8 mouse cellular contexts compared by ENCODE assay signal in the genomic region with DNA sequence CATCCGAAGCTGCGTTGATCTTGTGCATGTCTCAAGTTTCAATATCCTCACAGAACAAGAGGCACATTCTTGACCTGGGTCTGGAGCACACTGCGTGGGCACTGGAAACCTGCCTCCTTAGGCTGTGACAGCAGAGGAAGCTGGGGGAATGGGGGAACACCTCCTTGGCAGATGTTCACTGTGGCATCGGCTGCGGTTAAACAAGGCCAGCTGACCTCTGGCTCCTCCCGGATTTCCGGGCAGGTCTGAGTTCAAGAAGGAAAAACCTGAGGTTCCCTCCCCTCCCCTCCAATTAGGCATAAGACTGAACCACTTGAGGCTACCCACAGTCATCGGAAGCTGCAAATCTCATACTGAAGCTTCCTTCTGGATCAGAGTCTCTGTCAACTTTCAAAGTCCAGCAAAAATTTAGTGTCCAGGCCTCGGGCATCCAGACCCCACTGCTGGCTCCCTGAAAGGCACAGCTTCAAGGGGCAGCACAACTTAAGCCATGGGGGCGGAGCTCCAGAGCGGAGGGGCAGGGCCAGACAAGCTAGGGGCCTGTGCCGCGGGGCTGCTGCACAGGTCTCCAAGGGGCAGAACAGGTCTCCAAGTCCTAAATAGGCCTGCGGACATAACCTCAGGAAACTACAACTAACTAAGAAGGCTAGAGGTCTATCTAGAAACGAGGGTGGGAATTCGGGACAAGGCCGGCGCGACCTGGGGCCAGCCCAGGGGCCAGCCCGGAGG. TPM values are rescaled to one million over a fixed set of nuclear protein-coding genes. Genes with fewer than 3 reads are reported as not detected.
A peak's percentile ranks its signal among the peaks of the same experiment; 100 is the strongest.
DNase-seq lines count a peak whose midpoint lies in the region; ATAC-seq and TF ChIP-seq lines count a peak whose summit lies in the region.

No protein-coding gene starts in this region.

- H3K9me3 ChIP-seq in hindbrain, embryonic 16.5 days (ENCODE audit: control insufficient read depth, low read length): no peaks in the 10 kb centered on the region

- peak overlapping the region; percentile 95 for H3K4me2 ChIP-seq in hindbrain, embryonic 16.5 days (ENCODE audit: low read length)

- no peaks in the 10 kb centered on the region for H3K27me3 ChIP-seq in thymus, adult 2 months (ENCODE audit: control insufficient read depth, insufficient read depth, low read length)
- no peaks in the 10 kb centered on the region; the same call in 1 of the 2 replicates for H3K27me3 ChIP-seq in hindbrain, embryonic 16.5 days (replicated peaks; ENCODE audit: control insufficient read depth, insufficient read depth, low read length)

- DNase-seq in cerebellum, adult 8-10 months: no peak
- DNase-seq in thymus, adult 2 months: peak; percentile 55
- DNase-seq in thymus, postnatal 25 days: no peak
- DNase-seq in lung, postnatal 10 days: peak; percentile 82
- DNase-seq in testis, postnatal 10 days (ENCODE audit: low spot score): peak; percentile 82
- DNase-seq in retina, embryonic 14.5 days (ENCODE audit: low spot score): no peak

- no peak for TF ChIP-seq CTCF in thymus, adult 2 months (IDR thresholded peaks at IDR 0.05; ENCODE audit: borderline replicate concordance, control insufficient read depth, extremely low read depth, insufficient read depth, low read length, poor library complexity)

- ATAC-seq in cerebellum, adult (ENCODE audit: insufficient number of reproducible peaks, low FRiP score, low TSS enrichment): peak; percentile 7; the same call in 1 of the 2 replicates
- ATAC-seq in hindbrain, embryonic 16.5 days: peak; percentile 15; the same call in 1 of the 2 replicates

- 0 out of 2 replicates have a peak overlapping the region, but pooled peaks have one; percentile 6 for H3K4me3 ChIP-seq in thymus, adult 2 months (ENCODE audit: control insufficient read depth, insufficient read depth, low read length)
- H3K4me3 ChIP-seq in hindbrain, embryonic 16.5 days (ENCODE audit: low read length): peak overlapping the region; percentile 62

- H3K9ac ChIP-seq in hindbrain, embryonic 16.5 days (ENCODE audit: low read depth, low read length): peak overlapping the region; percentile 48

- WGBS in thymus, adult 2 months: 7% methylated on average over 20 of the region's 20 CpGs
- 16% methylated on average over 20 of the region's 20 CpGs for WGBS in hindbrain, embryonic 16.5 days

- no peak for TF ChIP-seq POLR2A in thymus, adult 2 months (IDR thresholded peaks at IDR 0.05; ENCODE audit: control insufficient read depth, extremely low read depth, insufficient read depth, low read length, poor library complexity)

- no peaks in the 10 kb centered on the region for H3K36me3 ChIP-seq in thymus, adult 2 months (ENCODE audit: control insufficient read depth, insufficient read depth, low read length)
- H3K36me3 ChIP-seq in hindbrain, embryonic 16.5 days (ENCODE audit: control insufficient read depth, insufficient read depth, low read length): no peaks in the 10 kb centered on the region

- peaks cover 39% of the 10 kb centered on the region for H3K4me1 ChIP-seq in thymus, adult 2 months (replicated peaks; ENCODE audit: control insufficient read depth, insufficient read depth, low read length)
- peaks cover 25% of the 10 kb centered on the region for H3K4me1 ChIP-seq in hindbrain, embryonic 16.5 days (ENCODE audit: control insufficient read depth, insufficient read depth, low read depth, low read length)

- no peak overlapping the region for H3K27ac ChIP-seq in thymus, adult 2 months (ENCODE audit: control insufficient read depth, insufficient read depth, low read length)
- H3K27ac ChIP-seq in hindbrain, embryonic 16.5 days (ENCODE audit: low read depth, low read length): peak overlapping the region; percentile 66; the same call in 1 of the 2 replicates

RNA-seq across cellular contexts. Expression of a gene that starts 1.2 kb away (rescaled TPM):
- 100 and 134 TPM in 2 replicates for polyA plus RNA-seq in thymus, adult 2 months (2012; rRNA removed)
- polyA plus RNA-seq in hindbrain, embryonic 16.5 days (2015; fragmentation: Nextera tagmentation; extraction: Ambion mirVana): 0.75 and 1.2 TPM in 2 replicates

Comparison
In these comparisons a context has a peak if more than half of its experiments do, and no peak if none do; other contexts are left out.
1. DNase-seq: peak in thymus, adult 2 months (single experiment), lung, postnatal 10 days (single experiment) and testis, postnatal 10 days (single experiment); none in cerebellum, adult 8-10 months (single experiment), thymus, postnatal 25 days (single experiment) and retina, embryonic 14.5 days (single experiment).
2. RNA of a gene that starts 1.2 kb away (polyA plus RNA-seq): 100 to 134 TPM in thymus, adult 2 months; 0.75 to 1.2 TPM in hindbrain, embryonic 16.5 days; every median in the first group is over 10 times any median in the second.